9 mouse cellular contexts compared by ENCODE assay signal in genomic region chr11:107451106-107451505, GRCm38 (mm10). TPM values are rescaled to one million over a fixed set of nuclear protein-coding genes. Genes with fewer than 3 reads are reported as not detected.
DNase-seq lines count a peak whose midpoint lies in the region; ATAC-seq lines count a peak whose summit lies in the region.
"Had no signal": no experiment of that assay in that cellular context is flagged by ENCODE, and none has a peak within 500 bp of the region (broad histone marks: within the 10 kb centered on the region; RNA-seq: fewer than 3 reads in every experiment).

No protein-coding gene starts in this region.

- no peak overlapping the region for H3K4me3 ChIP-seq in midbrain, embryonic 10.5 days
- H3K4me3 ChIP-seq: neural tube, embryonic 12.5 days had no signal

- no peak overlapping the region for H3K27ac ChIP-seq in midbrain, embryonic 10.5 days (replicated peaks)
- H3K27ac ChIP-seq: neural tube, embryonic 12.5 days had no signal

- intact Hi-C loops in heart, postnatal 25 days (cut with DNase I): loop anchor here (2.0 kb wide), 2 partner anchors 14 to 28 kb away; no protein-coding TSS in a partner anchor

- no peaks in the 10 kb centered on the region for H3K27me3 ChIP-seq in splenic B cell, adult 2 months (ENCODE audit: control insufficient read depth, insufficient read depth, low read length, poor library complexity, severe bottlenecking)
- H3K27me3 ChIP-seq in midbrain, embryonic 10.5 days (ENCODE audit: low read depth, poor library complexity, severe bottlenecking): no peaks in the 10 kb centered on the region
- H3K27me3 ChIP-seq: neural tube, embryonic 12.5 days had no signal

- H3K4me1 ChIP-seq in midbrain, embryonic 10.5 days: peaks cover 13% of the 10 kb centered on the region

- H3K9me3 ChIP-seq in midbrain, embryonic 10.5 days (replicated peaks): peaks cover 6% of the 10 kb centered on the region; the same call in 1 of the 2 replicates
- H3K9me3 ChIP-seq: neural tube, embryonic 12.5 days had no signal

- 95% methylated on average over 10 of the region's 10 CpGs for WGBS in midbrain, embryonic 10.5 days

- DNase-seq in heart, adult 18-20 months: peak; percentile 65 to 74
- no peak for DNase-seq in heart, postnatal 25 days (ENCODE audit: low spot score)
- peak; percentile 56 to 71 for DNase-seq in kidney, postnatal 4 days
- DNase-seq in splenic B cell, adult 2 months (ENCODE audit: low read depth, low spot score): peak; percentile 76
- no peak for DNase-seq in midbrain, embryonic 10.5 days (ENCODE audit: low spot score)
- no peak for DNase-seq in cerebellum, adult 9-11 months
- DNase-seq in cerebellum, postnatal 25 days: no peak

- no peaks in the 10 kb centered on the region for H3K36me3 ChIP-seq in splenic B cell, adult 2 months (ENCODE audit: control insufficient read depth, insufficient read depth, low read length, poor library complexity, severe bottlenecking)
- peaks cover 34% of the 10 kb centered on the region for H3K36me3 ChIP-seq in midbrain, embryonic 10.5 days

- peak; percentile 67 for ATAC-seq in granulocyte monocyte progenitor cell, adult 5-6 weeks (replicated peaks; ENCODE audit: poor library complexity, severe bottlenecking)

RNA-seq across cellular contexts. Expression of gene Pitpnc1, which starts 19.4 kb away (rescaled TPM):
- total RNA-seq in heart, adult 18-20 months (2021): 10 to 100 TPM; 74.8 to 76.3 TPM
- total RNA-seq in heart, postnatal 25 days (2021): 10 to 100 TPM; 65.1 to 72.6 TPM
- 18.3 and 28.0 TPM in 2 replicates for total RNA-seq in granulocyte monocyte progenitor cell, adult 5-6 weeks (2014; fragmentation: Nextera tagmentation)
- total RNA-seq in granulocyte monocyte progenitor cell, adult 5-6 weeks (2017): 11.7 and 13.9 TPM in 2 replicates
- 20.4 and 26.1 TPM in 2 replicates for polyA plus RNA-seq in midbrain, embryonic 10.5 days (2016; fragmentation: Nextera tagmentation; extraction: Ambion mirVana)

RNA-seq across cellular contexts. Expression of gene Psmd12, which starts 28.2 kb away (rescaled TPM):
- 10 to 100 TPM; 93.3 to 94.7 TPM for total RNA-seq in heart, adult 18-20 months (2021)
- 10 to 100 TPM; 84.7 to 87.4 TPM for total RNA-seq in heart, postnatal 25 days (2021)
- 79.4 and 82.9 TPM in 2 replicates for total RNA-seq in granulocyte monocyte progenitor cell, adult 5-6 weeks (2014; fragmentation: Nextera tagmentation)
- total RNA-seq in granulocyte monocyte progenitor cell, adult 5-6 weeks (2017): 149 and 152 TPM in 2 replicates
- 221 and 237 TPM in 2 replicates for polyA plus RNA-seq in midbrain, embryonic 10.5 days (2016; fragmentation: Nextera tagmentation; extraction: Ambion mirVana)

Comparison
In these comparisons a context has a peak if more than half of its experiments do, and no peak if none do; other contexts are left out.
1. DNase-seq: peak in heart, adult 18-20 months (2 of 2), kidney, postnatal 4 days (2 of 2) and splenic B cell, adult 2 months (single experiment); none in heart, postnatal 25 days (single experiment), midbrain, embryonic 10.5 days (single experiment), cerebellum, adult 9-11 months (single experiment) and cerebellum, postnatal 25 days (0 of 2).